Mouse (Mus musculus): ENCODE data around the gene Sgsh. TPM values are rescaled to one million over a fixed set of nuclear protein-coding genes. Genes with fewer than 3 reads are reported as not detected.

The Sgsh gene
- polyA plus RNA-seq, 1 experiment from 2014 or later = 8.7 TPM

- WGBS = 69% methylated on average over 10 of the region's 10 CpGs
- no peak overlapping the region for H3K27ac ChIP-seq
- no peaks in the 10 kb centered on the region for H3K36me3 ChIP-seq
- H3K4me2 ChIP-seq = no peak overlapping the region
- H3K4me3 ChIP-seq = no peak overlapping the region
- no peak for ATAC-seq (ENCODE audit: borderline replicate concordance, extremely low read depth, low FRiP score, low TSS enrichment)
- no peaks in the 10 kb centered on the region for H3K4me1 ChIP-seq
- no peaks in the 10 kb centered on the region for H3K9me3 ChIP-seq
- no peaks in the 10 kb centered on the region for H3K27me3 ChIP-seq
- no peak overlapping the region for H3K9ac ChIP-seq
Measured at GRCm38 (mm10) chr11:119338271-119339059, 16.9 kb downstream of the Sgsh start.

DNA sequence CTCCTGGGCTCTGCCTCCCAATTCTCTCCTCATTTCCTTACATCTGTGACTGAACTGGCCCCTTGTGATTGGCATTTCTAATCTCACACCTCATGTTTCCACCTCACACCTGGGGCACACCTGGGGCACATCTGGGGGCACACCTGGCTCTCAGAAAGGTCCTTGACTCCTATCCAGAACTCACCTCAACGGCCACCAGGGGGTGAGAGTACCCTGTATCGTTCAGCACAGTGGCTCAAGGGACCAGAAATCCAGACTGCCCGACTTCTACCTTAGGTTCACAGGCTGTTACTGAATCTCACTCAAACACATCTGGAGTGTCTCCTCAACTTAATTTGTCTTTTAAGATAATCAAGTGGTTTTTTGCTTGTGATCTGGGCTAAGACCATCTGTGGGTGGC lies 23.4 kb downstream of the Sgsh start:
- no peak overlapping the region for H3K9ac ChIP-seq
- H3K4me3 ChIP-seq = no peak overlapping the region
- WGBS = 27% methylated on average over 3 of the region's 3 CpGs
- ATAC-seq (ENCODE audit: borderline replicate concordance, extremely low read depth, low FRiP score, low TSS enrichment) = no peak
- no peaks in the 10 kb centered on the region for H3K36me3 ChIP-seq
- no peaks in the 10 kb centered on the region for H3K4me1 ChIP-seq
- no peak overlapping the region for H3K4me2 ChIP-seq
- H3K27me3 ChIP-seq = no peaks in the 10 kb centered on the region
- no peaks in the 10 kb centered on the region for H3K9me3 ChIP-seq
- no peak overlapping the region for H3K27ac ChIP-seq

- Histone ChIP-seq H3K4me1 (no peaks in the 10 kb centered on the region), H3K27ac (no peak overlapping the region), H3K9me3 (no peaks in the 10 kb centered on the region), H3K4me3 (no peak overlapping the region), H3K36me3 (no peaks in the 10 kb centered on the region), H3K27me3 (no peaks in the 10 kb centered on the region), H3K9ac (no peak overlapping the region), H3K4me2 (no peak overlapping the region)
- no peak for ATAC-seq (ENCODE audit: borderline replicate concordance, extremely low read depth, low FRiP score, low TSS enrichment)
- WGBS = 58% methylated on average over 4 of the region's 4 CpGs
Measured at GRCm38 (mm10) chr11:119330592-119330991, 24.7 kb downstream of the Sgsh start.

DNA sequence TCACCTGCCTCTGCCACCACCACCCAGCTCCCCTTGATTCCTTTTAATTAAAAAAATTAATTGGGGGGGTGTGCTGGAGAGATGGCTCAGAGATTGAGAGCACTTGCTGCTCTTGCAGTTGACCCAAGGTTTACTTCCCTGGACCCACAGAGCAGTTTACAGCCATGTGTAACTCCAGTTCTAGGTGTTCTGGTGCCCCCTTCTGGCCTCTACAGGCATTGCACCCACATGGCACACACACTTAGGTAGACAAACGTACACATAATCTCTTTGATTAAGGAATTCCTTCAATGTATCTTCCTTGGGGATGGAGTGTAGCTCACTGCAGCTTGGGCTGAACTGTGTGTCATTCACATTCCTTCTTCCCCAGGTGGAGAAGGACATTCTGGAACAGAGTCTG lies 30.3 kb downstream of the Sgsh start:
- no peak overlapping the region for H3K4me3 ChIP-seq

DNA sequence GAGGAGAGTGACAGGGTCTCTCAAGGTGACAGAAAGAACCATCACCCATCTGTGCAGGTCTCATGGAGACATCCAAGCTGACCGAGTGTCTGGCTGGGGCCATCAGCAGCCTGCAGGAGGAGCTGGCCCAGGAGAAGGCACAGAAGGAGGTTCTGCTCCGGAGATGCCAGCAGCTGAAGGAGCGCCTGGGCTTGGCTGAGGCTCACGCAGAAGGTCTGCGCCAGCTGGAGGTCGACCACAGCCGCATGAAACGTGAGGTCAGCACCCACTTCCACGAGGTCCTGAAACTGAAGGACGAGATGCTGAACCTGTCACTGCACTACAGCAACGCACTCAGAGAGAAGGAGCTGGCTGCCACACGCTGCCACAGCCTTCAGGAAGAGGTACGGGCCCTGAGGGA lies 32.8 kb downstream of the Sgsh start:
- Histone ChIP-seq H3K4me1 (no peaks in the 10 kb centered on the region), H3K4me2 (no peak overlapping the region), H3K9me3 (no peaks in the 10 kb centered on the region), H3K27ac (no peak overlapping the region), H3K9ac (no peak overlapping the region), H3K4me3 (no peak overlapping the region), H3K36me3 (no peaks in the 10 kb centered on the region), H3K27me3 (no peaks in the 10 kb centered on the region)
- ATAC-seq (ENCODE audit: borderline replicate concordance, extremely low read depth, low FRiP score, low TSS enrichment) = no peak
- 63% methylated on average over 13 of the region's 13 CpGs for WGBS

More for the DNA sequence above, 30.3 kb downstream of the Sgsh start:
- Histone ChIP-seq H3K9me3 (no peaks in the 10 kb centered on the region), H3K4me2 (no peak overlapping the region), H3K4me1 (no peaks in the 10 kb centered on the region), H3K27me3 (no peaks in the 10 kb centered on the region), H3K36me3 (no peaks in the 10 kb centered on the region), H3K27ac (no peak overlapping the region), H3K9ac (no peak overlapping the region)
- 73% methylated on average over 1 of the region's 1 CpGs for WGBS
- ATAC-seq (ENCODE audit: borderline replicate concordance, extremely low read depth, low FRiP score, low TSS enrichment) = no peak

DNA sequence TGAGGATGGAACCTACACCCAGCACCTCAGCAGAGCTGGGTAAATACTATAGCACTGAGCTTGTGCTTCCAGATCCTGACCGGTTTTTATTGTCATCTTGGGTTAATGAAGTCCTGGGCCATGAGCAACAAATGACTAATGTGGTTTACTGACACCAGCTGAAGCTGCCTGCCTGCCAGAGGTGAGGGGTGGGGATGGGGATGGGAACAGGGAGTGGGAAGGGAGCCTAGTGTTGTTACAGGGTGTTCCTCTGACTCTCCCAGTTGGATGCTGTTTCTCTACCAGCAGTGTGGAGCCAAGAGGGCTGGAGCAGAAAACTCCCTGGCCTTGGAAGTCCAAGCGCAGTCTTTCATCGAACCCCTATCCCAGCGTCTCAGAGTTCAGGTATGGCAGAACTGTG lies 38.6 kb downstream of the Sgsh start:
- Histone ChIP-seq H3K27ac (no peak overlapping the region), H3K9ac (no peak overlapping the region), H3K4me2 (no peak overlapping the region), H3K4me1 (no peaks in the 10 kb centered on the region), H3K9me3 (no peaks in the 10 kb centered on the region), H3K4me3 (no peak overlapping the region), H3K27me3 (no peaks in the 10 kb centered on the region), H3K36me3 (no peaks in the 10 kb centered on the region)
- ATAC-seq (ENCODE audit: borderline replicate concordance, extremely low read depth, low FRiP score, low TSS enrichment) = no peak
- WGBS = 74% methylated on average over 4 of the region's 4 CpGs

DNA sequence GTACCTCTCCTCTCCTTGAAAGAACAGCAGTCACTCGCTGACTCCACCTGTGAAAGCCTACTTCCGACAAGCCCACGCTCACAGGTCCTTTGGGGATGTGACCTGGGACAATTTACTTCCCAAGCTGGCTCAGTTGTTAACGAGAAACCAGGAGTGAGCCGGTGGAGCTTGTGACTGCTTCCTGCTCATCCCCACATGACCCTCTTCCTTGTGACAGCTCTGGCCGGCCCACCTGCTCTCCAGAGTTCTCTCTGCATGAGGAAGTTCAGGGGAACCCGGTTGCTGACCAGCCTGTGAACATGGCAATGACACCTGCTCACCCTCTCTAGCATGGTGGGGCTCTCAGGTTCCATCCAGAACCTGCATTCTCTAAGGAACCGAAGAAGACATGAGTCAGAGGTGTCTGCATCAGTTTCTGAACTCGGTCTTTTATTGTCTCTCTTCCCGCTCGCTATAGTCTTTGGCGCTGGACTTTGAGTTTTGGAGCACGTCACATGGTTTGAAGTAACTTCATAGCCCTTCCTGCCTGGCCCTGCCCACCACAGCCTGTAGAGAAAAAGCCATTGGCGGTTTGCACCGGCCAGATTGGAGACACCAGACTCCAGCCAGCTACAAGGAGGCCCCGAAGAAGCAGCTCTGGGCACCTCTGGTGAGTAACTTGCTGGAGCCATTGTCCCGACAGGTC lies 40.9 kb downstream of the Sgsh start:
- no peaks in the 10 kb centered on the region for H3K4me1 ChIP-seq
- no peak for ATAC-seq (ENCODE audit: borderline replicate concordance, extremely low read depth, low FRiP score, low TSS enrichment)
- H3K9ac ChIP-seq = no peak overlapping the region
- H3K4me2 ChIP-seq = no peak overlapping the region
- no peak overlapping the region for H3K27ac ChIP-seq
- peaks cover 10% of the 10 kb centered on the region; the same call in 1 of the 2 replicates for H3K27me3 ChIP-seq
- no peaks in the 10 kb centered on the region for H3K36me3 ChIP-seq
- H3K9me3 ChIP-seq = no peaks in the 10 kb centered on the region
- H3K4me3 ChIP-seq = no peak overlapping the region
- WGBS = 69% methylated on average over 17 of the region's 17 CpGs

DNA sequence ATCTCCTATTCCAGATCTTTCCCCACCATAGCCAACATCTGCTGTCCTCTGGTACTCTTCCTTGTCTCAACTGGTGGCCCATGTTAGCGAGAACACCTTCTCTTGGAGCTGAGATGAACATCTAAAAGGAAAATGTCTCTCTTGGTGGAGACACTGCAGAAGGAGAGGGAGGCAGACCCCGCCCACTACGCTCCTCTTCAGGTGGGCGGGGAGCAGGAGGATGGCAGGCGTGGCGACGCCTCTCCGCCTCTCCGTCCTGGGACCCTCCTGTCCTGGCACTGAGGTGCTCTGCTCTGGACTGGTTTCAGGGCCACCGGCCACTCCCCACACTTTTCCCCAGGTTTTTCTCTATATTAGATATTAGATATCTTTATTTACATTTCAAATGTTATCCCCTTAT lies 44.7 kb downstream of the Sgsh start:
- Histone ChIP-seq H3K36me3 (no peaks in the 10 kb centered on the region), H3K4me3 (no peak overlapping the region), H3K27ac (no peak overlapping the region), H3K9ac (no peak overlapping the region), H3K9me3 (no peaks in the 10 kb centered on the region), H3K4me1 (no peaks in the 10 kb centered on the region), H3K27me3 (peaks cover 10% of the 10 kb centered on the region; the same call in 1 of the 2 replicates), H3K4me2 (no peak overlapping the region)
- ATAC-seq (ENCODE audit: borderline replicate concordance, extremely low read depth, low FRiP score, low TSS enrichment) = no peak
- 13% methylated on average over 10 of the region's 10 CpGs for WGBS

DNA sequence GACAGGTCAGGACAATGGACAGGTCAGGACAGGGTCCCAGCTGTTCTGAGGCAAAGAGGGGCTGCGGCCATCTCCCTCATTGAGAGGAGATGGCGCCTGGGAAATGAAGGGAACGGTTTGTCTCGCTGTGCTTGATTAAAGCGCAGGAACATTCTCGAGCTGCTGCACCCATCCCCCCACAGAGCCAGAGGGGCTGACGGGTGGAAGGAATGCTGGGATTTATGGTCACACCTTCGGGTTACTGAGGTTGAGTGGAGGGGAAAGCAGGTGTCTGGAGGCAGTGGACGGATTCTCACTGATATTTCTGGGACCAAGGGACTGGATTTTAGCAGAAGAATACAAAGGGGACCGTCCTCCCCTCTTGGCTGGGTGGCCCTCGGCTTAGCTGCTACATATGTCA lies 47.4 kb downstream of the Sgsh start:
- Histone ChIP-seq H3K4me1 (no peaks in the 10 kb centered on the region), H3K9ac (no peak overlapping the region), H3K4me3 (no peak overlapping the region), H3K9me3 (no peaks in the 10 kb centered on the region), H3K27ac (no peak overlapping the region), H3K36me3 (no peaks in the 10 kb centered on the region), H3K27me3 (peaks cover 10% of the 10 kb centered on the region; the same call in 1 of the 2 replicates), H3K4me2 (no peak overlapping the region)
- WGBS = 10% methylated on average over 11 of the region's 11 CpGs
- ATAC-seq (ENCODE audit: borderline replicate concordance, extremely low read depth, low FRiP score, low TSS enrichment) = no peak

DNA sequence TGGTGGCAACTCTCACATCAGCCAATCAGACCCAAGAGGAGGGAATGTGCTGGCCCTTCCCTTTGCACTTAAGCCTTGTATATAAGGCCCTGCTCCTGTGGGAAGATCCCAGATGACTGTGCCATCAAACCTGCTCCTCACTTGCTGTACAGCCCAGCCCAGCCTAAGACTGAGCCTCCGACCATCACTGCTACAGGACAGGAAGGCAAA lies 47.8 kb downstream of the Sgsh start, which contains the start of gene Card14:
Gene Card14, plus strand, starts transcription at position 111 of the 210 bp plus-strand sequence.
- no peak within 1 kb of the TSS for H3K9ac ChIP-seq
- peaks cover 10% of the 10 kb centered on the region; the same call in 1 of the 2 replicates for H3K27me3 ChIP-seq
- no peaks in the 10 kb centered on the region for H3K9me3 ChIP-seq
- ATAC-seq (ENCODE audit: borderline replicate concordance, extremely low read depth, low FRiP score, low TSS enrichment) = no peak
- no peak within 1 kb of the TSS for H3K27ac ChIP-seq
- H3K4me2 ChIP-seq = no peak within 1 kb of the TSS
- H3K4me3 ChIP-seq = no peak within 1 kb of the TSS
- H3K36me3 ChIP-seq = no peaks in the 10 kb centered on the region
- H3K4me1 ChIP-seq = no peaks in the 10 kb centered on the region
- WGBS = 43% methylated on average over 1 of the region's 1 CpGs

GRCm38 (mm10) chr11:119306762-119307657 lies 48.3 kb downstream of the Sgsh start:
- WGBS = 42% methylated on average over 13 of the region's 13 CpGs

More at GRCm38 (mm10) chr11:119306762-119307657, 48.3 kb downstream of the Sgsh start:
- Histone ChIP-seq H3K9me3 (no peaks in the 10 kb centered on the region), H3K9ac (no peak overlapping the region), H3K4me3 (no peak overlapping the region), H3K27ac (no peak overlapping the region), H3K4me1 (no peaks in the 10 kb centered on the region), H3K36me3 (no peaks in the 10 kb centered on the region), H3K4me2 (no peak overlapping the region), H3K27me3 (peaks cover 10% of the 10 kb centered on the region; the same call in 1 of the 2 replicates)
- no peak for ATAC-seq (ENCODE audit: borderline replicate concordance, extremely low read depth, low FRiP score, low TSS enrichment)
